8 mouse cellular contexts compared by ENCODE assay signal in the genomic region with DNA sequence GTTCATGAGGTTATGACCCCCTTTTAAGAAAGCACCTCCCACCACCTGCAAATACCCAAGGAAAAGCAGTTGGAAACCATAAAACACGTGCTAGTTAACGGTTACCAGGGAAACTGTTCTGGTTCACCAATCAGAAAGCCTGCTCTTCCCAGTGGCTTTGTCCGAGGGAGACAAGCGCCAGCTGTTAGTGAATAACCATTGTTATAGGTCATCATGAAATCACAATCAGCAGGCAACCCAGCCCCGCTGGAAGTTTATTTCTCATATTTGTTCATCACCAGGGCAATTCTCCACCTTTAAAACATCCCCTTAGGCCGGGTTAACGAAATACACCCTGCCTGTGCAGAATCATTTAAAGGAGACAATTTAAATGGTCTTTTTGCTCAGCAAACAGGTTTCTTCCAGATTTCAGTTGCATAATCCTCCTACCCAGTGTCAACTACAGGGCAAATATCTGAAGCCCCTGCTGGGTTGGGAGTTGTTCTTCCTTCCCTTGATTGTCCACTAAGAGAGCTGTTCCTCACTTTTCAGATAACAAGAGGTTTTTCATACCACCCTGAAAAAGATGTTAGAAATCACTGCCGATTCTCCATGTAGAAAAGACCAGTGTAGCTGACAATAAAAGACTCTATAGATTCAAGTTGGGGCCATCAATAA.
A peak's percentile ranks its signal among the peaks of the same experiment; 100 is the strongest.
DNase-seq lines count a peak whose midpoint lies in the region; TF ChIP-seq lines count a peak whose summit lies in the region.

No protein-coding gene starts in this region.

- peak; percentile 28 for DNase-seq in ES-E14 (ENCODE audit: low read depth, low spot score)
- peak; percentile 87 for DNase-seq in embryo, embryonic 11 days
- peak; percentile 48 to 61 for DNase-seq in heart, adult 9 months (ENCODE audit: low spot score in 2 of 2)
- peak; percentile 4 for DNase-seq in kidney, adult 18-20 months
- DNase-seq in left cerebral cortex, postnatal 36 days (ENCODE audit: low spot score in 2 of 2) = peak; percentile 4 to 6
- peak; percentile 36 to 46 for DNase-seq in right cerebral cortex, postnatal 10 days (ENCODE audit: low spot score in 2 of 2)
- no peak for DNase-seq in thymus, adult 18-20 months
- DNase-seq in natural killer cell, adult 2 months (ENCODE audit: low spot score in 2 of 2) = no peak

- H3K9me3 ChIP-seq in ES-E14 (ENCODE audit: control insufficient read depth, insufficient read depth, low read depth, low read length) = no peaks in the 10 kb centered on the region

- H3K9ac ChIP-seq in ES-E14 (ENCODE audit: insufficient read depth, low read depth, low read length, poor library complexity, severe bottlenecking) = no peak overlapping the region

- no peaks in the 10 kb centered on the region for H3K36me3 ChIP-seq in ES-E14 (ENCODE audit: control insufficient read depth, insufficient read depth, low read length, poor library complexity, severe bottlenecking)

- intact Hi-C loops in left cerebral cortex, postnatal 36 days (cut with DNase I) = loop anchor here (10.0 kb wide), 1 partner anchor 310 kb away; no protein-coding TSS in a partner anchor

- no peaks in the 10 kb centered on the region; a peak in 1 of 4 replicates for H3K4me1 ChIP-seq in ES-E14 (ENCODE audit: control insufficient read depth in 2 of 2, insufficient read depth in 2 of 2, low read length in 2 of 2, poor library complexity in 1 of 2)

- no peak overlapping the region for H3K27ac ChIP-seq in ES-E14 (ENCODE audit: insufficient read depth, low read depth, low read length, poor library complexity, severe bottlenecking)

- H3K4me3 ChIP-seq in ES-E14 (ENCODE audit: insufficient read depth in 1 of 2, low read depth in 1 of 2, low read length in 2 of 2, poor library complexity in 1 of 2, severe bottlenecking in 1 of 2) = no peak overlapping the region

- in situ Hi-C loops in ES-E14 (cut with MboI; ENCODE audit: low sequenced_read_pairs in 2 of 2, unreplicated experiment in 2 of 2) = no loop called here

TF ChIP-seq in ES-E14, 5 proteins besides CTCF, POLR2A, EP300 and RAD21:
- no peak for TF ChIP-seq ZNF384 (IDR thresholded peaks at IDR 0.05; ENCODE audit: low read depth, low read length)
- TF ChIP-seq ZC3H11A (IDR thresholded peaks at IDR 0.05; ENCODE audit: borderline replicate concordance, low read depth, low read length) = no peak
- no peak; the same call in 1 of the 2 replicates for TF ChIP-seq CHD2 (IDR thresholded peaks at IDR 0.05; ENCODE audit: low read depth, low read length)
- TF ChIP-seq HCFC1 (IDR thresholded peaks at IDR 0.05; ENCODE audit: borderline replicate concordance, insufficient read depth, low read length) = no peak

Comparison
In these comparisons a context has a peak if more than half of its experiments do, and no peak if none do; other contexts are left out.
1. DNase-seq: peak in ES-E14 (single experiment), embryo, embryonic 11 days (single experiment), heart, adult 9 months (2 of 2), kidney, adult 18-20 months (single experiment), left cerebral cortex, postnatal 36 days (2 of 2) and right cerebral cortex, postnatal 10 days (2 of 2); none in thymus, adult 18-20 months (0 of 2) and natural killer cell, adult 2 months (0 of 2).